In genomic region chr4:129149321-129149720, GRCm38 (mm10) we compare ENCODE assay signal across 25 mouse cellular contexts. TPM values are rescaled to one million over a fixed set of nuclear protein-coding genes. Genes with fewer than 3 reads are reported as not detected.
"Had no signal": no experiment of that assay in that cellular context is flagged by ENCODE, and none has a peak within 500 bp of the region (broad histone marks: within the 10 kb centered on the region; RNA-seq: fewer than 3 reads in every experiment).

No protein-coding gene starts in this region.

- DNase-seq: kidney, adult 11 months; kidney, adult 8-10 months; kidney, postnatal 10 days; kidney, postnatal 36 days; liver, embryonic 13.5 days; lung, adult 2 months; lung, postnatal 14 days; retina, postnatal 1 day; right cerebral cortex, postnatal 25 days; spleen, adult 18-20 months; thymus, adult 2 months; thymus, postnatal 25 days had no signal

- H3K9ac ChIP-seq: intestine, embryonic 15.5 days; kidney, embryonic 15.5 days; liver, embryonic 13.5 days; midbrain, embryonic 13.5 days; stomach, embryonic 15.5 days had no signal

- H3K27ac ChIP-seq: intestine, embryonic 15.5 days; left cerebral cortex, adult 2 months; liver, embryonic 13.5 days; macrophage; stomach, embryonic 15.5 days had no signal

- H3K9me3 ChIP-seq: intestine, embryonic 15.5 days; kidney, embryonic 15.5 days; liver, embryonic 13.5 days; midbrain, embryonic 13.5 days; stomach, embryonic 15.5 days had no signal

- H3K4me3 ChIP-seq: intestine, embryonic 15.5 days; kidney, embryonic 15.5 days; left cerebral cortex, adult 2 months; liver, embryonic 13.5 days; midbrain, embryonic 13.5 days; stomach, embryonic 15.5 days had no signal

- ATAC-seq: intestine, embryonic 15.5 days; midbrain, embryonic 13.5 days; midbrain, embryonic 16.5 days had no signal

- H3K27me3 ChIP-seq: intestine, embryonic 15.5 days; kidney, embryonic 15.5 days; liver, embryonic 13.5 days; midbrain, embryonic 13.5 days; stomach, embryonic 15.5 days had no signal

- H3K4me2 ChIP-seq: intestine, embryonic 15.5 days; kidney, embryonic 15.5 days; liver, embryonic 13.5 days; midbrain, embryonic 13.5 days; stomach, embryonic 15.5 days had no signal

RNA-seq across cellular contexts. Expression of gene Fndc5, which starts 12.5 kb away (rescaled TPM):
- polyA plus RNA-seq: macrophage had no signal

RNA-seq across cellular contexts. Expression of gene Hpca, which starts 27.5 kb away (rescaled TPM):
- total RNA-seq: megakaryocyte, adult 5-6 weeks had no signal
- polyA plus RNA-seq: lung, adult 2 months; macrophage had no signal

RNA-seq across cellular contexts. Expression of gene Tmem54, which starts 44.0 kb away (rescaled TPM):
- total RNA-seq: layer of hippocampus, postnatal 14 days; left cerebral cortex, adult 2 months; left cerebral cortex, postnatal 10 days; left cerebral cortex, postnatal 36 days; liver, adult 2 months; megakaryocyte, adult 5-6 weeks had no signal
- polyA plus RNA-seq: macrophage; midbrain, embryonic 13.5 days; midbrain, embryonic 16.5 days; neural tube, embryonic 14.5 days had no signal
